Mouse (Mus musculus) liver, embryonic 11.5 days (tissue): ENCODE data around the gene Ccng1. TPM values are rescaled to one million over a fixed set of nuclear protein-coding genes. Genes with fewer than 3 reads are reported as not detected.

Experiments
- polyA plus RNA-seq: library from polyadenylated mRNA; unstranded; fragments of >200 nt; fragmentation: Nextera tagmentation; extraction: Ambion mirVana; gene quantifications from 2 replicates; pipeline ENCODE4 v1.2.1, GENCODE M21; 2014

The Ccng1 gene
- polyA plus RNA-seq, 1 experiment from 2014 or later = 50.2 TPM

Other genes with a start within 250 kb of the Ccng1 start
- 94.2 and 105 TPM in 2 replicates for gene Mat2b, start 60.1 kb downstream of the Ccng1 start, polyA plus RNA-seq
- 92.0 and 96.9 TPM in 2 replicates for gene Hmmr, start 21.9 kb downstream of the Ccng1 start, polyA plus RNA-seq
- gene Nudcd2, start 21.6 kb downstream of the Ccng1 start, polyA plus RNA-seq = 191 and 202 TPM in 2 replicates